Mouse (Mus musculus): ENCODE results near the gene Pfn5. TPM values are rescaled to one million over a fixed set of nuclear protein-coding genes. Genes with fewer than 3 reads are reported as not detected.

The Pfn5 gene
- not detected in 2 replicates for polyA plus RNA-seq (2015; fragmentation: Nextera tagmentation; extraction: Ambion mirVana)

DNA sequence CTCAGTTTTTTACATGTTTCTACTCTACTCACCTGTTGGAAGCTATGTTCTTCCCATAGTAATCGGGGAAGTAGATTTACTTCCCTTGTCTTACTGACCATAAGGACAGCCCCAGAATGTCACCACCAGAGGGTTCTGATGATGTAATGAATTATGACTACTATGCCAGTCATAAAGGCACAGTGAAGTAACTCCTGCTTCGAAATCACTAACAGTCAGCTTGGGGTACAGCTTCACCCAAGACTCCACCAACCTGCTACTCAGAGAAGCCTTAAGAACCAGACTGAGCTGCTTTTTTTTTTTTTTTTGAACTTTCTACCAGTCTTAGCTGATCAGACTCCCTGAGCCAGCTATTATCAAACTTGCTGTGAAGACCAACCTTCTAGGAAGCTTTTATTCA lies at the start of gene Pfn5, which contains the start of gene Asb12:
Gene Pfn5, plus strand, starts transcription at position 218 of the 400 bp plus-strand sequence.
Gene Asb12, minus strand, starts transcription at position 101 of the 400 bp plus-strand sequence.

Other genes with a start within 250 kb of the Pfn5 start
- 2.7 and 3.5 TPM in 2 replicates for gene Amer1, start 113.2 kb upstream of the Pfn5 start, polyA plus RNA-seq (2015; fragmentation: Nextera tagmentation; extraction: Ambion mirVana)
- not detected in 2 replicates for gene Asb12, start 117 bp upstream of the Pfn5 start, polyA plus RNA-seq (2015; fragmentation: Nextera tagmentation; extraction: Ambion mirVana)
- gene Zc4h2, start 100.4 kb downstream of the Pfn5 start, polyA plus RNA-seq (2015; fragmentation: Nextera tagmentation; extraction: Ambion mirVana) = 2.9 and 3.5 TPM in 2 replicates
- gene Zc3h12b, start 153.6 kb downstream of the Pfn5 start, polyA plus RNA-seq (2015; fragmentation: Nextera tagmentation; extraction: Ambion mirVana) = 0.32 and 0.41 TPM in 2 replicates

Measured in spleen, postnatal 0 days (tissue).